Mouse (Mus musculus) midbrain, embryonic 15.5 days (tissue): ENCODE results near the gene Met. TPM values are rescaled to one million over a fixed set of nuclear protein-coding genes. Genes with fewer than 3 reads are reported as not detected.

Experiments used
- ATAC-seq: fragments of 200-750 bp; cut with Nextera tagmentation; replicated peaks from 2 replicates; pipeline ENCODE4 v1.8.0; 2017; ENCODE audit warnings: moderate TSS enrichment
- H3K27ac ChIP-seq: fragments of 300-500 bp; sonication (generic); 2 replicates; pipeline ENCODE4 v1.5.1; 2015; ENCODE audit warnings: mild to moderate bottlenecking, inconsistent platforms
- H3K27me3 ChIP-seq: fragments of 300-500 bp; sonication (generic); replicated peaks from 2 replicates; pipeline ENCODE4 v1.6.1; 2015; ENCODE audit warnings: inconsistent platforms
- H3K36me3 ChIP-seq: fragments of 300-500 bp; sonication (generic); replicated peaks from 2 replicates; pipeline ENCODE4 v1.6.1; 2015; ENCODE audit warnings: inconsistent platforms
- H3K4me1 ChIP-seq: fragments of 300-500 bp; sonication (generic); 2 replicates; pipeline ENCODE4 v1.6.1; 2015; ENCODE audit warnings: inconsistent platforms
- H3K4me2 ChIP-seq: fragments of 300-500 bp; sonication (generic); 2 replicates; pipeline ENCODE4 v1.6.1; 2015; ENCODE audit warnings: inconsistent platforms, mild to moderate bottlenecking, moderate library complexity
- H3K4me3 ChIP-seq: fragments of 300-500 bp; sonication (generic); 2 replicates; pipeline ENCODE4 v1.5.1; 2015; ENCODE audit warnings: mild to moderate bottlenecking, inconsistent platforms
- H3K9ac ChIP-seq: fragments of 300-500 bp; sonication (generic); 2 replicates; pipeline ENCODE4 v1.6.1; 2015; ENCODE audit warnings: mild to moderate bottlenecking, inconsistent platforms
- H3K9me3 ChIP-seq: fragments of 300-500 bp; sonication (generic); 2 replicates; pipeline ENCODE4 v1.6.1; 2016; ENCODE audit warnings: inconsistent platforms
- WGBS: fragments of 180-500 bp; shearing (Covaris S2); methylation state at CpG from one replicate; pipeline ENCODE4 v1.1.7; 2015; ENCODE audit warnings: mixed read lengths; 5-methylcytosine and 5-hydroxymethylcytosine counted together
- polyA plus RNA-seq: library from polyadenylated mRNA; unstranded; fragments of >200 nt; fragmentation: Nextera tagmentation; extraction: Ambion mirVana; gene quantifications from 2 replicates; pipeline ENCODE4 v1.2.1, GENCODE M21; 2015

Met gene
- polyA plus RNA-seq, 1 experiment from 2014 or later, result 0.99 TPM

- Histone ChIP-seq H3K4me2 (no peak overlapping the region), H3K9ac (no peak overlapping the region), H3K4me1 (no peaks in the 10 kb centered on the region), H3K4me3 (no peak overlapping the region), H3K27ac (no peak overlapping the region), H3K36me3 (no peaks in the 10 kb centered on the region), H3K27me3 (no peaks in the 10 kb centered on the region), H3K9me3 (no peaks in the 10 kb centered on the region)
- no peak for ATAC-seq
- 85% methylated on average over 4 of the region's 4 CpGs for WGBS
These were observed 33.8 kb downstream of the Met start for GRCm38 (mm10) chr6:17497366-17497765.

GRCm38 (mm10) chr6:17498801-17499200, 35.2 kb downstream of the Met start:
- no peak overlapping the region for H3K4me3 ChIP-seq
- ATAC-seq, result no peak
- H3K27me3 ChIP-seq, result no peaks in the 10 kb centered on the region
- H3K36me3 ChIP-seq, result no peaks in the 10 kb centered on the region
- H3K9ac ChIP-seq, result no peak overlapping the region
- H3K4me1 ChIP-seq, result no peaks in the 10 kb centered on the region
- 88% methylated on average over 8 of the region's 8 CpGs for WGBS
- H3K9me3 ChIP-seq, result no peaks in the 10 kb centered on the region
- no peak overlapping the region for H3K4me2 ChIP-seq
- H3K27ac ChIP-seq, result no peak overlapping the region

- 78% methylated on average over 4 of the region's 4 CpGs for WGBS
- Histone ChIP-seq H3K36me3 (no peaks in the 10 kb centered on the region), H3K9me3 (no peaks in the 10 kb centered on the region), H3K4me1 (no peaks in the 10 kb centered on the region), H3K27me3 (no peaks in the 10 kb centered on the region), H3K4me3 (no peak overlapping the region), H3K4me2 (no peak overlapping the region), H3K27ac (no peak overlapping the region), H3K9ac (no peak overlapping the region)
- no peak for ATAC-seq
These were observed 37.8 kb downstream of the Met start for GRCm38 (mm10) chr6:17501440-17501839.

- H3K9me3 ChIP-seq, result no peaks in the 10 kb centered on the region
- no peak overlapping the region for H3K27ac ChIP-seq
- H3K4me3 ChIP-seq, result no peak overlapping the region
- no peaks in the 10 kb centered on the region for H3K36me3 ChIP-seq
- no peak overlapping the region for H3K4me2 ChIP-seq
- no peaks in the 10 kb centered on the region for H3K27me3 ChIP-seq
- ATAC-seq, result no peak
- WGBS, result 76% methylated on average over 1 of the region's 1 CpGs
- H3K9ac ChIP-seq, result no peak overlapping the region
- no peaks in the 10 kb centered on the region for H3K4me1 ChIP-seq
These were observed 38.7 kb downstream of the Met start for GRCm38 (mm10) chr6:17502311-17502710.

GRCm38 (mm10) chr6:17503724-17504123, 40.1 kb downstream of the Met start:
- no peaks in the 10 kb centered on the region for H3K36me3 ChIP-seq
- no peak for ATAC-seq
- no peaks in the 10 kb centered on the region for H3K27me3 ChIP-seq
- H3K9ac ChIP-seq, result no peak overlapping the region
- no peak overlapping the region for H3K4me2 ChIP-seq
- H3K9me3 ChIP-seq, result no peaks in the 10 kb centered on the region
- H3K4me1 ChIP-seq, result no peaks in the 10 kb centered on the region
- 55% methylated on average over 3 of the region's 3 CpGs for WGBS
- H3K27ac ChIP-seq, result no peak overlapping the region
- H3K4me3 ChIP-seq, result no peak overlapping the region

- Histone ChIP-seq H3K36me3 (no peaks in the 10 kb centered on the region), H3K4me3 (no peak overlapping the region), H3K9me3 (no peaks in the 10 kb centered on the region), H3K27me3 (no peaks in the 10 kb centered on the region), H3K27ac (no peak overlapping the region), H3K4me2 (no peak overlapping the region), H3K4me1 (no peaks in the 10 kb centered on the region), H3K9ac (no peak overlapping the region)
- 79% methylated on average over 3 of the region's 3 CpGs for WGBS
- no peak for ATAC-seq
These were observed 41.9 kb downstream of the Met start for GRCm38 (mm10) chr6:17505530-17505929.

GRCm38 (mm10) chr6:17506831-17507230, 43.2 kb downstream of the Met start:
- Histone ChIP-seq H3K27ac (no peak overlapping the region), H3K9me3 (no peaks in the 10 kb centered on the region), H3K36me3 (no peaks in the 10 kb centered on the region), H3K4me1 (no peaks in the 10 kb centered on the region), H3K27me3 (no peaks in the 10 kb centered on the region), H3K4me2 (no peak overlapping the region), H3K9ac (no peak overlapping the region), H3K4me3 (no peak overlapping the region)
- no peak for ATAC-seq
- 92% methylated on average over 2 of the region's 2 CpGs for WGBS

GRCm38 (mm10) chr6:17508184-17508583, 44.6 kb downstream of the Met start:
- H3K4me3 ChIP-seq, result no peak overlapping the region
- no peak overlapping the region for H3K27ac ChIP-seq
- no peak overlapping the region for H3K4me2 ChIP-seq
- ATAC-seq, result no peak
- H3K4me1 ChIP-seq, result no peaks in the 10 kb centered on the region
- H3K27me3 ChIP-seq, result no peaks in the 10 kb centered on the region
- H3K9ac ChIP-seq, result no peak overlapping the region
- no peaks in the 10 kb centered on the region for H3K9me3 ChIP-seq
- H3K36me3 ChIP-seq, result no peaks in the 10 kb centered on the region
- 79% methylated on average over 5 of the region's 5 CpGs for WGBS

- Histone ChIP-seq H3K27me3 (no peaks in the 10 kb centered on the region), H3K4me1 (no peaks in the 10 kb centered on the region), H3K36me3 (no peaks in the 10 kb centered on the region), H3K9me3 (no peaks in the 10 kb centered on the region), H3K4me3 (no peak overlapping the region), H3K4me2 (no peak overlapping the region), H3K9ac (no peak overlapping the region), H3K27ac (no peak overlapping the region)
- WGBS, result 91% methylated on average over 9 of the region's 9 CpGs
- no peak for ATAC-seq
These were observed 45.2 kb downstream of the Met start for GRCm38 (mm10) chr6:17508604-17509372.

GRCm38 (mm10) chr6:17513381-17513780, 49.8 kb downstream of the Met start:
- 93% methylated on average over 15 of the region's 15 CpGs for WGBS
- no peaks in the 10 kb centered on the region for H3K36me3 ChIP-seq
- no peaks in the 10 kb centered on the region for H3K27me3 ChIP-seq
- ATAC-seq, result no peak
- peaks cover 4% of the 10 kb centered on the region; the same call in 1 of the 2 replicates for H3K4me1 ChIP-seq
- no peak overlapping the region for H3K4me2 ChIP-seq
- no peaks in the 10 kb centered on the region for H3K9me3 ChIP-seq
- H3K4me3 ChIP-seq, result no peak overlapping the region
- H3K9ac ChIP-seq, result no peak overlapping the region
- no peak overlapping the region for H3K27ac ChIP-seq

GRCm38 (mm10) chr6:17515775-17516460, 52.3 kb downstream of the Met start:
- Histone ChIP-seq H3K4me1 (peaks cover 4% of the 10 kb centered on the region; the same call in 1 of the 2 replicates), H3K27ac (no peak overlapping the region), H3K4me2 (no peak overlapping the region), H3K27me3 (no peaks in the 10 kb centered on the region), H3K9me3 (no peaks in the 10 kb centered on the region), H3K4me3 (no peak overlapping the region), H3K36me3 (no peaks in the 10 kb centered on the region), H3K9ac (no peak overlapping the region)
- WGBS, result 38% methylated on average over 7 of the region's 7 CpGs
- ATAC-seq, result 0 out of 2 replicates have a peak, but pooled peaks have one; percentile 45

DNA sequence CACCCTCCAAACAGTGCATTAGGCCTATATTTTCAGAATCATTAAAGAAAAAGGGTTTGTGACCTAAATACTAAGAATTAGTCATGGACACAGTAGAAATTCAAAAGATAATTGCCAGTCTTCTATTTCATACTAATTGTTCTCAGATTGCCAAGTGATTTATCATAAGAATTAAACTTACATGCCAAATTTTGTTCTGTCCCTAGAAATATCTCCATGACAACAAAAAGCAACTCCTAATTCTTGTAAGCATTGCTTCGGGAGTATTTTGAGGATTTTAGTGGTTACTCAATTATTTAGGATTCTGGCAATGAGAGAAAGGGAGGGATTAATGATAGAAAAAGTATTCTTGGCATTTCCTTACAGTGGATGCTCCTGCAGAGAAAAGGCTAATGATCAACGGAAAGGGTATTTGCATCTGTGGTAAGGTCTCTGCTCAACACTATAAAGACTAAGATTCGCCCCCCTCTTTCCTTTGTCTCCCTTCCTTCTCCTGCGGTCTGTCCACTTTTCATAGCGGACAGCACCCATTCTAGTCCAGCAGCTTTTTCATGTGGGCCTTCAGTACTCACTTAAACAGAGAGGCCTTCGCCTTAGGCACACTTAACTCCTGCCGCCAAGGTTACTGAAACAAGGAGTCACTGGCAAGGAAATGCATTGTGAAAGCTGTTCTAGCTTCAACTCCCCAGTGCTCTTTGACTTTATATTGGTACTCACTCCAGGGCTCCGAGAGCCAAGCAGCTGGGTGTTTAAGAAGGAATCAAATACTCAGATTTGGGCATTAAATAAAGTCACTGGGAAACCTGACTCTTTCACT, 58.5 kb downstream of the Met start:
- Histone ChIP-seq H3K4me3 (no peak overlapping the region), H3K9ac (no peak overlapping the region), H3K9me3 (no peaks in the 10 kb centered on the region), H3K36me3 (no peaks in the 10 kb centered on the region), H3K4me2 (no peak overlapping the region), H3K27me3 (no peaks in the 10 kb centered on the region), H3K4me1 (peaks cover 5% of the 10 kb centered on the region; the same call in 1 of the 2 replicates), H3K27ac (no peak overlapping the region)
- no peak for ATAC-seq
- WGBS, result 49% methylated on average over 8 of the region's 8 CpGs
